Mouse (Mus musculus) bone marrow, adult 2 months (tissue): ENCODE data around the gene Crmp1.

Experiments
- CTCF ChIP-seq: fragments of 200-500 bp; IDR thresholded peaks from 2 replicates; pipeline ENCODE4 v1.5.1; 2011; ENCODE audit warnings: low read length, control low read depth; ENCODE audit not compliant: control insufficient read depth, insufficient read depth
- POLR2A ChIP-seq: fragments of 200-500 bp; IDR thresholded peaks from 2 replicates; pipeline ENCODE4 v1.6.1; 2011; ENCODE audit warnings: low read depth, mild to moderate bottlenecking, control low read depth, low read length, borderline replicate concordance; ENCODE audit not compliant: control insufficient read depth

DNA sequence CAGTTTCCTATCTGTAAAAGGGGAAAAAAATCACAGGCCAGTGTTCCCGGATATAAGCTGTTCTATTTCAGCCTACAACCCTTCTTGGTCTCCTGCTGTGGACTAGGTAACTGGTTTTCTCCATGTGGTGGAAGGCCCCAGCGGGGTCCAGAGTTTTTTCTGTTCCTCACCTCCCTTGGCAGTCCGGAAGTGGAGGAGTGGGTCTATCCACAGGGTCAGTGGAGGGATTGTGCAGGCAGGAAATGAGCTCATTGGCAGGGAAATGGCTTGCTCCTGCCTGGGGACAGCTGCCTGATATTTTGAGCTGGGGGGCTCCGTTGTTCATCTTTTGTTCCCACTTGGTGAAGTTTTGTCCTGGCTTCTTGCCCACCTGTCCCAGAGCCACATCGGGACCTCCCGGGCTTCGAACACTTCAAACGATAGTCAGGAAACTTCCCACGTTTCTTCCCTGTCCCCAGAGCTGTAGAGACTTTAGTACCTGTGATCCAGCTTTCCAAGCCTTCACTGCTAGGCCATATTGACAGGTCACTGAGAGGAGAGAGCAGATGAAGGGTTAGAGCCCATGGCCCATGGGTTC, 3.0 kb downstream of the Crmp1 start:
- TF ChIP-seq POLR2A (no peak), CTCF (no peak)
